Mouse (Mus musculus) brain, embryonic 14.5 days (tissue): Measurements from ENCODE around the gene 4933405L10Rik. TPM values are rescaled to one million over a fixed set of nuclear protein-coding genes. Genes with fewer than 3 reads are reported as not detected.
A peak's percentile ranks its signal among the peaks of the same experiment; 100 is the strongest.

Experiments
- DNase-seq: peaks from one replicate; pipeline ENCODE4 v3.0.0-alpha.2; 2011; ENCODE audit warnings: low read depth
- CTCF ChIP-seq: fragments of 200-500 bp; IDR thresholded peaks from 2 replicates; pipeline ENCODE4 v1.5.1; 2012; ENCODE audit warnings: inconsistent platforms, mild to moderate bottlenecking, moderate library complexity, borderline replicate concordance; ENCODE audit not compliant: insufficient read depth, insufficient read length; ENCODE audit errors: extremely low read depth
- POLR2A ChIP-seq: fragments of 200-500 bp; IDR thresholded peaks from 2 replicates; pipeline ENCODE4 v1.6.1; 2012; ENCODE audit warnings: mild to moderate bottlenecking, inconsistent platforms, borderline replicate concordance; ENCODE audit not compliant: poor library complexity, insufficient read depth, insufficient read length, severe bottlenecking; ENCODE audit errors: extremely low read depth
- polyA plus RNA-seq: library from polyadenylated mRNA; depleted of rRNA; stranded (reverse); fragments of >200 nt; gene quantifications from 2 replicates; pipeline ENCODE4 v1.2.3, GENCODE M21; 2012

The 4933405L10Rik gene
- polyA plus RNA-seq, 1 experiment = not detected

DNA sequence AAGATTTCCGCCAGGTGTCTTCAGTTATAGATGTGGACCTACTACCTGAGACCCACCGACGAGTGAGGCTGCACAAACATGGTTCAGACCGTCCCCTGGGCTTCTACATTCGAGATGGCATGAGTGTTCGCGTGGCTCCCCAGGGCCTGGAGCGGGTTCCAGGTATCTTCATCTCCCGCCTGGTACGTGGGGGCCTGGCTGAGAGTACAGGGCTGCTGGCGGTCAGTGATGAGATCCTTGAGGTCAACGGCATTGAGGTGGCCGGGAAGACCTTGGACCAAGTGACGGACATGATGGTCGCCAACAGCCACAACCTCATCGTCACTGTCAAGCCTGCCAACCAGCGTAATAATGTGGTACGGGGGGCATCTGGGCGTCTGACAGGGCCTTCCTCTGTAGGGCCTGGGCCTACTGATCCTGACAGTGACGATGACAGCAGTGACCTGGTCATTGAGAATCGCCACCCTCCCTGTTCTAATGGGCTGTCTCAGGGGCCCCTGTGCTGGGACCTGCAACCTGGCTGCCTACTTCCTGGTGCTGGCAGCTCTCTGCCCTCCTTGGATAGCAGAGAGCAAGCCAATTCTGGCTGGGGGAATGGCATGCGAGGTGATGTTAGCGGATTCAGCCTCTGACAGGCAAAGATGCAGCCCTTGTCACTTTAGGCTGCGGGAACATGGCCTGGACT is 4.6 kb upstream of the 4933405L10Rik start:
- no peak for DNase-seq
- TF ChIP-seq CTCF = no peak
- TF ChIP-seq POLR2A = no peak

DNA sequence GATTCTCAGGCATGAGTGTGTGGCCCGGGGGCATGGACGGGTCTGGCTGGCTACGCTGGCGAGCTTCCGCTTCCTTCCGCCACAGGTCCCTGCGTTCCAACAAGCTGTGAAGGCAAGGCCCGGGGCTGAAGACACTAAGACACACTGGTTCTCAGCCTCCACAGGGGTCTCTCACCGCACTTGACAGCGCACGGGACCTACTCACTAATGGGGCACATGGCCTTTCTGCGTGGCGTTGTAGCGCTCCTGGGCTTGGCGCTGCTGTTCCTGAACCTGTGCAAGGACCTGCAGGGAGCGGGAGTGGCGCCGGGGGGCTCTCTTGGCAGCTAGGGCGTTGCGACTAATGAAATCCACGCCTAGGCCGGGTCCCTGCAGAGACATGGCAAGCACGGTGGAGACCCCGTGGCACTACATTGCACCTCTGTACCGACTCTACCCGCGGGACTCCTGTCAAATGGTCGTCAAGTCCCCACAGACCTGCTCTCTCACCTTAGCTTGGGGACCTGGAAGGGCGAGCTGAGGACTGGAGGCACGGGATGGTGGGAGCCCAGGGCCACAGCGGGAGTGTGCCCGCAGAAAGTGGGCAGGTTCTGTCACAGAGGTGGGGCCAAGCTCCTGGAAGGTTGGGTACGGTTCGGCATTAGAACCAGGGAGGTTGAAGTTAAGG is 3.2 kb upstream of the 4933405L10Rik start:
- no peak for DNase-seq
- TF ChIP-seq CTCF = no peak
- no peak for TF ChIP-seq POLR2A

DNA sequence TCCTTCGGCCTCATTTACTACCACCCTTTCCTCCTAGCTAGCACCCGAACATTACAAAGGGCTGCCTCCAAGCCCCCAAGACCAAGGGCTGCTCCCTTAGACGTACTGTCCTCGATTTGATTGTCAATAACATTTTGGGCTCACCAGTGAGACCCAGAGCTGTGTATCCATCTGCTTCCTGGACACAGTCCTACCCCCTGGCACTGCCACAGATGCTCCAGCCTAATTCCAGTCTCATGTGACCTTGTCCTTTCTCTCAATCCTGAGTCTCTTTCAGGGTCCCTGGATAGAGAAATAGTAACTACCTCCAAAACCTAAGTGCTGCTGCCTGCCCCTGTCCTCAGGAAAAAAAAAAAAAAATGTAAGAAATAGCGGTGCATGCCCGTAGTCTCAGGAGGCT is 2.5 kb upstream of the 4933405L10Rik start:
- TF ChIP-seq CTCF (no peak), POLR2A (no peak)
- no peak for DNase-seq

DNA sequence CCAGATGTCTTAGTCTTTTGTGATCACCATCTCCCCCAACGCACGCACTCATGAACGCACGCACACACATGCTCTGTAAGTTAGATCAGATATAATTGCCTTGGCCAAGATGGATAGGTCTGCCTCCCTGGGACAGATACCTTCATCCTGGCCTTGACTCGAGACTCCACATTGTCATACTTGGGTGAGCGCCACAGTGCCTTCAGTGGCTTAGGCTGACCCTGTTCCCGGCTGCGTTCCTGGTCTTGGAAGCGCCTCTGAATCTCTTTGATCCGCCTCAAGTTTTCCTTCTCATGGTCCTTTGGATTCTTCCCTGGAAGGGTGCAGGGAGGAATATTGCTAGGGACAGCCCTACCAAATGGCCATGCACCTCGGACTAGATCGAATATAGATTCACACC is 1.0 kb upstream of the 4933405L10Rik start:
- DNase-seq = no peak
- no peak for TF ChIP-seq POLR2A
- no peak for TF ChIP-seq CTCF

DNA sequence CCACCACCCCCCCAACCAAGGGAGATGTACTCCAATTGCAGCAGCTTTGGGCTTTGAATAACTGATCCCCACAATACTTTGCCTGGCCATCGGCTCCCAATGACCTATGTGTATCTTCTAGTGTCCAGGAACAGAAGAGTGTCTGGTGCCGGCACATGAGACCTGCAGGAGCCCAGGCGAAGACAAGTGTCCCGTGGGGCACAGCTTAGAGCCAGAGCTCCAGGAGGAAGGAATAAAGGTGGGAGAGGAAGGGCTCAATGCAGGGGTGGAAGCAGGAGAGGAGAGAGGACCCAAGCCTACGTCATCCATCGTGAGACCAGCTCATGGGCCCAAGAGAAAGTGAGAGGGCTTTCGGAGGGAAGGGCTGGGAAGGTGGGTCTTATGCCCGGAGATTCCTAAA is 1.2 kb downstream of the 4933405L10Rik start:
- TF ChIP-seq POLR2A (no peak), CTCF (no peak)
- no peak for DNase-seq

DNA sequence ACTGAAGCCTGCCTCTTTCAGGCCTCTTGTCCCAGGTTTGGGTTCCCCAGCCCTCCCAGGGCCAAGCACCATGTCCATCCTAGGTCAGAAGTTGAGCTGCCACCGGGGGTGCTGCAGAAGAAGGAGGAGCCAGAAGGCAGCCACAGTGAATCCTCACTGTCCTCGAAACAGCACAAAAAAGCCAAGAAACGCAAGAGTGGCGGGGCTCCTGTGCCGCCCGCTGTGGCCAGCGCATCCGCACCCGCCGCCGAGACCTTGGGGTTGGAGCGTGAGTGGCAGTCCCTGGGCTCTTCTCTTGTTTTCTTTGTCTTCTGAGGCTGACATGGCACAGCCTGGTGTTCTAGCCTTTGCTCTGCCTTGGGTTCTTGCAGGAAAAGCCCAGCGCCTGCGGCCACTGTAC is 1.9 kb downstream of the 4933405L10Rik start:
- no peak for TF ChIP-seq POLR2A
- TF ChIP-seq CTCF = no peak
- no peak for DNase-seq

DNA sequence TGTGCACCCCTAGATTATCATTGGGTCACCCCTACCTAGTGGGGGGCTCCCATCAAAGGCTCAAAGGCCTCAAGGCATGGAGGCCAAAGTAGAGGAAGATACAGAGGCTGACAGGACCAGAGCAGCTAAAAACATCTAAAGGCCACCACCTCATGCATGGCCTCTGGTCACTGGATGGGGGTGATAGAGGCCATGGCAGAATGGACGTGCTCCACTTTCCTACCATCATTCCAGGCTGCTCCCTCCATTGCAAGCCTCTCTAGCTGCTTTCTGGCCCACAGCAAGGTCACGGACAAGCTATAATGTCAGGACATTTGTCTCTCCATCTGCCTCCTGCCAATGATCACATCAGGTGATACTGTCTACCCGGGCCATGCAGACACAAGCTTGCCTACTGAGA is 4.8 kb downstream of the 4933405L10Rik start:
- DNase-seq = no peak
- TF ChIP-seq POLR2A (no peak), CTCF (no peak)

DNA sequence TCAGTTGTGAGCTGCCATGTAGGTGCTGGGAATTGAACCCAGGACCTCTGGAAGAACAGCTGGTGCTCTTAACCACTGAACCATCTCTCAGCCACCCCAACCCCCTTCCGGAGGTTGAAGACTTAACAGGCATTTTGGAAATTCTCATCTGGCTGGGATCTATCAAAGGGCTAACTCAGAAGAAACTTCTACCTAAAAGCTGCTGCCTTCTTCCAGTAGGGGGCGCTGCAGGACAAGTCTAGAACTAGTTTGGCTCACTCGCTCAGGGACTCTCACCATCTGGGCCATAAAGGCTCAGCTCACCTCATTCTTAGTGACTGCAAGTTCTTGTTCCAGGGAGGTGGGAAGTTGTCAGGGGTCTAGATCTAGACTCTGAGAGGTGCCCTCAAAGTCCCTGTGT is 6.7 kb downstream of the 4933405L10Rik start:
- DNase-seq = peak; percentile 87
- TF ChIP-seq CTCF (peak; percentile 83), POLR2A (no peak)

DNA sequence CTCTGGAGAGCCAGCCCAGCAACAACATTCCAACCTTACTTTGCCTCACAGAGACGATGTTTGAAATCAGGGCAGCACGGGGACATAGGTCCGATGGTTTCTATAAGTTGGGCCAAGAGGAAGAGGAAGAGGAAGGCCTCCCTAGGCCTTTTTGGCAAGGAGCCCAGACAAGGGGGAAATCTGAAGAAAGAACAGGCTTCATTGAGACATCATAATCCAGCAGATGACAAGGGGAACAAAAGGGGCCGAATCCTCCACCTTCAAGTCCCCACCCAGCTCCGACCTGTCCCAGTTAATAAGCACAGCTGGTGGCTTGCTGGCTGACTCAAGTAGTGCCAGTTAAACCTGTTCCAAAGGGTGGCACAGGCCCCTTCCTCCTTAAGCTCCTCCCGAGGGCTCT is 7.6 kb downstream of the 4933405L10Rik start:
- DNase-seq = no peak
- TF ChIP-seq CTCF (no peak), POLR2A (no peak)

DNA sequence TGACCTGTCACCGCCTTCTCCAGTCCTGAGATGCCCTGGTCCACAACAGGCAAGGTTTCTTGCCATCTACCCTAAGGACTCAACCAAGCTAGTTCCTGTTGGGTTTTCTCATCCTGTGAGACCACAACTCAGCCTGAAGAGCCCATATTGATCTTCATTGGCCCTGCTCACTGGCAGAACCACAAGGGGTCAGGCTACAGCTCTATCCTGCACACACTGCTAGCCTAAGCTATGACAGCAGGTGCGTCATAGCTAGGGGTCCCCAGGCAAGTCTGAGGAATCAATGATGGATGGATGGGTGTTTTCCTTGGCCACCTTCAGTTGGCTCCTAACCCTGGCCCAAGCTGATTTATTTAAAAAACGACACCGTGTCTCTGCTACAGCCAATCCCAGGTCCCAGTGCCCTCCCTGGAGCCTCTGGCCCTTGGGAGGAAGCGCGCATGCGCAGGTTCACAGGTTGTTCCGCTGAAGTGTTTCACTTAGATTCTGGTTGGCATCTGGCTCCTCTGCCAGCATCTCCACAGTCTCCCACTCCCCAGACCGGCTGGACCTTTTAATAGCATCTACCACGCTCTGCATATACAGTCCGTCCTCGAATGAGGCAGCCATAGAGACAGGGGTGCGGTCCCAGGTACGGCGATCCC is 9.0 kb downstream of the 4933405L10Rik start:
- TF ChIP-seq POLR2A (no peak), CTCF (no peak)
- DNase-seq = no peak

DNA sequence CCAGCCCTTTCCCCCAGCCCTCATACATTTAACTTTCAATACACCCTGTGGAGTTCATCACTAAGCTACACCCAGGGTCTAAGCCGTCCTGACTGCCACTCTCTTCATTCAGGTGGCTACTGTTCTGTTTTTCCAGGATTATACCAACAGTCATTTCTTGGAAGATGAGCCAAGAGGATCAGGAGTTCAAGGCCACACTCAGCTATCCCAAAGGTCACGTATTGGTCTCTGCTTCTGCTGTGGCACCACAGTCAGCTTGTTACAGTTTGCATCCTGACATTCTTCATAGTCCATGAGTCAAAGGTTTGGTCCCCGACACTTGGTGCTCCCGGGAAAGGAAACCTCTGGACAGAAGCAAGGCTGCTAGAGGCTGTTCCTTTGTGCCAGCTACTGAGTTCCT is 12.2 kb downstream of the 4933405L10Rik start:
- no peak for DNase-seq
- TF ChIP-seq POLR2A (no peak), CTCF (no peak)

DNA sequence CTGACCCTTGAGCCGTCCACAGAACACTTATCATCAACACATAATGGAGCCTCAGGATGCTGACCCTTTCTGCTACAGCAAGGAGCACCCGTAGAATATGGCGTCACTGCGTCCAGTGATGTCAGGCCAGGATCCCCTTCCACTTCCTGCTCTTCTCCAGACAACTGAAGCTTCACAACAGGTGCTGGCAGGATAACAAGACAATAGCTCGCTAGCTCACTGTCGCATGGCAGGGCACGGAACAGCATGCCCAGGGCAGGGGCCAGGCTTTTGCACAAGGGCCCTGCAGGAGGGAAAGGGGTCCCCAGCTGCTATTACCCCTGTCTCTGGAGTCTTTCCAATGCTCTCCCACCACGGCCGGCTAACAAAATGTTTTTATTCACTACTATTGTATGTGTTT is 15.4 kb downstream of the 4933405L10Rik start:
- no peak for TF ChIP-seq CTCF
- TF ChIP-seq POLR2A = no peak
- DNase-seq = no peak

DNA sequence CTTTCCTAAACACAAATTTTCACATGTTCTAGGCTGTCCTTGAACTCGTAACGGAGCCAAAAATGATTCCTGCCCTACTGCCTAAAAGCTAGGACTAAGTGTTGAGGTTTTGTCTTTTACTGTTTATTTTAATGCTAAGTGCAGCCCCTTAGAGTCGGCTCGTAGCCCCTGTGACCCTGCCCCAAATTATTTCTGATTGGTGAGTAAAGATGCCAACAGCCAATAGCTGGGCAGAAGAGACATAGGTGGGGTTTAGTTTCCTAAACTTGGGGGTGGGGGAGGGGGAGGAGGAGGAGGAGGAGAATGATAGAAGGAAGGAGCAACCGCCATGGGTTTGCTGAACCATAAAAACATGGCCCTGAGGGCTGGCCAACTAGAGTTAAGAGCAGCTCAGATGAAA is 18.3 kb downstream of the 4933405L10Rik start:
- TF ChIP-seq POLR2A (no peak), CTCF (no peak)
- DNase-seq = no peak
